Mouse (Mus musculus): Measurements from ENCODE around the gene Rnase9.

DNA sequence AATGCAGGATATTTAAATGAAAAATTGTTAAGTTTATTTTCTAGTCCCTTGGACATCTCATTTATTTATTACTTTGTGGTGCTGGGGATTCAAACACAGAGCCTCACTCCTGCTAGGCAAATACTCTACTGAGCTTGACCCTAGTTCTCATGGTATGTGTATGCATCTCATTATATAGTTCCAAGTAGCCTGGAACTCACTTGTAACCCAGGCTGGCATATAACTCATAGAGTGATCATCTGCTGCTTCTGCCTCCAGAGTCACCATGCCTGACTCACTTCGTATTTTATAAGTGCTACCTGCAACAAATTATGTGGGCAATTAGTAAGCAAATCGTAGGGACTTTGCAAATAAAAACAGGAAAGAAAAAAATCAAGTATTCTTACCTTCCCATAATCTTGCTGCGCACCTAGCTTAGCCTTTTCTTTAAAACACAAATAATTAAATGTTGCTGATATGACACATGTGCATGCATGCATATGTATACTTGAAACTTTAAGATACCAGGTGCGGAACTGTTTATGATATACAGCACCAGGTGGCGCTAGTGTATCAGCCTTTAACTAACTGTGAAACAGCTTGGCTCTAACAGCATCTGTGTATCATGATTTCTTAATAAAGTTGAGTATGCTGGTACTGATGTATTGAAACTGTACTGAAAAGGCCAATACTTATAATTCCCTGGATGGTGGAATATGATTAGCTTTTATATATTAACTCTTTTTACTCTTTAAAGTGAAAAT is 15.1 kb downstream of the Rnase9 start:
- TF ChIP-seq CTCF (conservative IDR thresholded peaks at IDR 0.05 in 1 of 2, IDR thresholded peaks at IDR 0.05 in 1 of 2; ENCODE audit: low read depth in 2 of 2, low read length in 2 of 2) (peak; percentile 26 to 97; a peak in 3 of 4 replicates), BHLHE40 (IDR thresholded peaks at IDR 0.05; ENCODE audit: low read depth, low read length) (no peak), POLR2AphosphoS2 (IDR thresholded peaks at IDR 0.05; ENCODE audit: low read depth, low read length) (no peak), EP300 (IDR thresholded peaks at IDR 0.05; ENCODE audit: low read length) (no peak), TCF12 (IDR thresholded peaks at IDR 0.05; ENCODE audit: low read depth, low read length) (no peak), ELF1 (IDR thresholded peaks at IDR 0.05; ENCODE audit: low read depth, low read length) (peak; percentile 53), ZMIZ1 (IDR thresholded peaks at IDR 0.05; ENCODE audit: low read depth, low read length) (no peak), POLR2A (IDR thresholded peaks at IDR 0.05; ENCODE audit: low read depth, low read length) (no peak), KAT2A (IDR thresholded peaks at IDR 0.05; ENCODE audit: insufficient replicate concordance, low read length) (no peak), UBTF (IDR thresholded peaks at IDR 0.05; ENCODE audit: low read depth, low read length) (no peak), USF2 (conservative IDR thresholded peaks at IDR 0.05; ENCODE audit: low read depth, low read length) (no peak)
